Mouse (Mus musculus) liver, embryonic 11.5 days (tissue): ENCODE measurements around the gene Krt16. TPM values are rescaled to one million over a fixed set of nuclear protein-coding genes. Genes with fewer than 3 reads are reported as not detected.

Experiments used
- ATAC-seq: fragments of 200-750 bp; cut with Nextera tagmentation; replicated peaks from 2 replicates; pipeline ENCODE4 v1.8.0; 2017; ENCODE audit warnings: moderate number of reproducible peaks, mild to moderate bottlenecking, moderate TSS enrichment, moderate library complexity; ENCODE audit not compliant: low FRiP score
- DNase-seq: peaks from one replicate; pipeline ENCODE4 v3.0.0-alpha.2; 2017; ENCODE audit warnings: low spot score
- H3K27ac ChIP-seq: fragments of 300-500 bp; sonication (generic); 2 replicates; pipeline ENCODE4 v1.5.1; 2014; ENCODE audit warnings: mild to moderate bottlenecking, low read depth, low read length, control low read depth
- H3K27me3 ChIP-seq: fragments of 300-500 bp; sonication (generic); replicated peaks from 2 replicates; pipeline ENCODE4 v1.6.1; 2014; ENCODE audit warnings: low read length, mixed read lengths; ENCODE audit not compliant: control insufficient read depth, insufficient read depth
- H3K36me3 ChIP-seq: fragments of 300-500 bp; sonication (generic); 2 replicates; pipeline ENCODE4 v1.6.1; 2014; ENCODE audit warnings: mild to moderate bottlenecking, low read length, moderate library complexity, mixed read lengths; ENCODE audit not compliant: control insufficient read depth, insufficient read depth
- H3K4me1 ChIP-seq: fragments of 300-500 bp; sonication (generic); replicated peaks from 2 replicates; pipeline ENCODE4 v1.6.1; 2014; ENCODE audit warnings: low read length, mixed read lengths; ENCODE audit not compliant: control insufficient read depth, insufficient read depth
- H3K4me2 ChIP-seq: fragments of 300-500 bp; sonication (generic); 2 replicates; pipeline ENCODE4 v1.6.1; 2014; ENCODE audit warnings: mild to moderate bottlenecking, control low read depth, moderate library complexity
- H3K4me3 ChIP-seq: fragments of 300-500 bp; sonication (generic); 2 replicates; pipeline ENCODE4 v1.5.1; 2014; ENCODE audit warnings: low read depth, low read length, control low read depth
- H3K9ac ChIP-seq: fragments of 300-500 bp; sonication (generic); 2 replicates; pipeline ENCODE4 v1.6.1; 2014; ENCODE audit warnings: low read depth, low read length, control low read depth
- H3K9me3 ChIP-seq: fragments of 300-500 bp; sonication (generic); 2 replicates; pipeline ENCODE4 v1.6.1; 2016; ENCODE audit warnings: low read length, inconsistent platforms, mixed read lengths; ENCODE audit not compliant: control insufficient read depth
- WGBS: fragments of 180-500 bp; shearing (Covaris S2); extraction: QIAGEN DNeasy Blood & Tissue Kit; methylation state at CpG from one replicate; pipeline ENCODE4 v1.1.7; 2014; 5-methylcytosine and 5-hydroxymethylcytosine counted together
- polyA plus RNA-seq: library from polyadenylated mRNA; unstranded; fragments of >200 nt; fragmentation: Nextera tagmentation; extraction: Ambion mirVana; gene quantifications from 2 replicates; pipeline ENCODE4 v1.2.1, GENCODE M21; 2014

Gene Krt16
- polyA plus RNA-seq, 1 experiment from 2014 or later = not detected

DNA sequence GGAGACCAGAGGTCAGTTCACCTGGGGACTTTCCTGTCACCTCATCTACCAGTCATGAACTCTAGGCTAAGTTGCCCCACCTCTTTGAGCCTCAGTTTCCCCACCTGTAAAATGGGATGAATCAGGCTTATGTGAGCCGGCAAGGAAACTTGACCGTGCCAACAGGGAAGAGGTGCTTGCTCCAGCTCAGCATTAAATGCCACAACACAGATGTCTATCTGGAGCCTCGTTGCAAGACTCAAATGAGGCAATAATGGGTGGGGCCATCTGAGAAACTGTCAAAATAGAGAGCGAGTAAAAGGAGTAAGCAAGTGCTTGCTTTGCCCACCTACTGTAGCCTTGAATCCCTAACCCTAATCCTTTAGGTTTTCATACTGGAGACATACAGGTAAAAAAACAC is 29.4 kb downstream of the Krt16 start:
- WGBS = 70% methylated on average over 4 of the region's 4 CpGs
- DNase-seq = no peak

DNA sequence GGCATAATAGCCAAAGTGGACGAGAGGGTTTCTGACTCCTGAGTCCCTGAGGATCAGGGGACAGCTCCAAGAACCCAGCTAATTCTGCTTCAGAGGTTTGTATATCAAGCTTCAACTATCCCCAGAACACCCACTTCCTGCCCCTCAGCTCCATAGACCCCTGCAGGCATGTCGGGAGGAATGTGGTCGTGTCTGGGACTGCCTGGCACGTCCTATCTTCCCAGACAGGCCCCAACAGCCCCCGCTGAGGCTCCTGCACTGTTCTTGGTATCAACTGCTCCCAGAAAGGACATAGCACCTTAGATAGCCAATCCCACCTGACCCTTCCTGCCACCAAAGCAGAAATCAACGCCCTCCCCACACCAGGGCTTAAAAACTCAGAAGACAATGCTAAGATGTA is 40.2 kb downstream of the Krt16 start:
- H3K4me2 ChIP-seq = no peak overlapping the region
- DNase-seq = no peak
- WGBS = 33% methylated on average over 6 of the region's 6 CpGs
- H3K9ac ChIP-seq = no peak overlapping the region
- no peaks in the 10 kb centered on the region for H3K27me3 ChIP-seq
- no peak overlapping the region for H3K27ac ChIP-seq
- no peaks in the 10 kb centered on the region for H3K36me3 ChIP-seq
- no peak overlapping the region for H3K4me3 ChIP-seq
- H3K9me3 ChIP-seq = no peaks in the 10 kb centered on the region
- H3K4me1 ChIP-seq = no peaks in the 10 kb centered on the region
- no peak for ATAC-seq

More for the DNA sequence above, 29.4 kb downstream of the Krt16 start:
- H3K27ac ChIP-seq = no peak overlapping the region
- no peaks in the 10 kb centered on the region for H3K27me3 ChIP-seq
- ATAC-seq = no peak
- no peak overlapping the region for H3K4me3 ChIP-seq
- H3K9ac ChIP-seq = no peak overlapping the region
- no peak overlapping the region for H3K4me2 ChIP-seq
- H3K36me3 ChIP-seq = no peaks in the 10 kb centered on the region
- no peaks in the 10 kb centered on the region for H3K9me3 ChIP-seq
- H3K4me1 ChIP-seq = no peaks in the 10 kb centered on the region

DNA sequence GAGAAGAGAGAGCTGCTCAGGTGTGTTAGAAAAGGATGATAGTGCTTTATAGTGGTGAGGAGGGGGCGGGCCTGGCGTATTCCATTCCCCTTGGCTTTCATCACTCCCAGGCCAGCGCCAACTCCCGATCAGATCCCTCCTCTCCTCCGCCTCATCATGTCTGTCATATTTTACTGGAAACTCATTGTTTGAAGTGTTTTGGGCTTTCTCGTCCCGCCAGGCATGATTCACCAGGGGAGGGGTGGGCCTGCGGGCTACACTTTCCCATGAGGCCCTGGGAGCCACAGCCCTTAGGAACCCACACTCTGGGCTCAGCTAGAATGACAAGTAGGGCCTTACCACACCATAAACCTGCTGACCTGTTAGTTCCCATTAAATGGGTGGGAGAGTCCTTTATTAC is 41.2 kb downstream of the Krt16 start, which contains the start of gene Krt14:
TSS of gene Krt14 (minus strand) at position 51 of the 400 bp plus-strand sequence.
- Histone ChIP-seq H3K27me3 (no peaks in the 10 kb centered on the region), H3K36me3 (no peaks in the 10 kb centered on the region), H3K4me2 (no peak within 1 kb of the TSS), H3K4me1 (no peaks in the 10 kb centered on the region), H3K9me3 (no peaks in the 10 kb centered on the region), H3K4me3 (no peak within 1 kb of the TSS), H3K27ac (no peak within 1 kb of the TSS), H3K9ac (no peak within 1 kb of the TSS)
- DNase-seq (no peak), ATAC-seq (no peak)
- 87% methylated on average over 8 of the region's 8 CpGs for WGBS

DNA sequence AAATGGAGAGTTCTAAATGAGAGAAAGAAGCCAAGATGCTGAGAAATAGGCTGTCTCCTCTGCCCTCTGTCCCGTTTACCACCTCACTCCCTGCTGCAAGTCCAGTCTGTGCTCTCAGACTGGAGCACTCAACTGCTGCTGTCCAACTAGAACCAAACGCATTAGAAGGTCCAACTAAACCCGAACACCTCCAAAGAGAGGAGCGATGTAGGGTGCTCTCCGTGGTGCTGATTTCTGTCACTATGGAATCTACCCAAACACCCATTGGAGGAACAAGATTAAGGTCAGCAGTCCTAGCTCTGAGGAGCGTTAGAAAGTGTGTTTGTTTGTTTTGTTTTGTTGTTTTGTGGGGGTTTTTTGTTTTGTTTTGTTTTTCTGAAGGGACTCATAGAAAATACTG is 45.3 kb downstream of the Krt16 start:
- H3K4me3 ChIP-seq = no peak overlapping the region
- H3K9me3 ChIP-seq = no peaks in the 10 kb centered on the region
- H3K27ac ChIP-seq = no peak overlapping the region
- ATAC-seq (no peak), DNase-seq (no peak)
- H3K36me3 ChIP-seq = no peaks in the 10 kb centered on the region
- no peaks in the 10 kb centered on the region for H3K27me3 ChIP-seq
- 19% methylated on average over 6 of the region's 6 CpGs for WGBS
- no peak overlapping the region for H3K9ac ChIP-seq
- no peak overlapping the region for H3K4me2 ChIP-seq
- H3K4me1 ChIP-seq = no peaks in the 10 kb centered on the region

DNA sequence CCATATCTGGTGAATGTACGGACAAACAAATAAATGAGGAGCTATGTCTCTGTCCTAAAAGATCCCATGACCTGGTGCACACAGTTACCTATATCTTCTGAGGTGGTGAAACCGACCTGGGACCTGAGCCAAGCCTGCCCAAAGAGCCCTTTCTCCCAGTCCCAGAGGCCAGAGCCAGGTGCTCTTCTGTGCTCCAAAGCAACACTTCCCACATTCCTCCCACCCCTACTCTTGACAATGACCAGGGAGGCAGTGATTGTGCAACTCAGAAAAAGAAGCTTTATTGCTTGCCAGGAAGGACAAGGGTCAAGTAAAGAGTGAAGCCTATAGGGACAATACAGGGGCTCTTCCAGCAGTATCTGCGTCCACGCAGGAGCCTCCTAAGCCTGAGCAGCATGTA is 45.8 kb downstream of the Krt16 start:
- DNase-seq (no peak), ATAC-seq (no peak)
- H3K9ac ChIP-seq = no peak overlapping the region
- no peaks in the 10 kb centered on the region for H3K9me3 ChIP-seq
- H3K27me3 ChIP-seq = no peaks in the 10 kb centered on the region
- no peak overlapping the region for H3K27ac ChIP-seq
- no peak overlapping the region for H3K4me3 ChIP-seq
- WGBS = 73% methylated on average over 4 of the region's 4 CpGs
- H3K36me3 ChIP-seq = no peaks in the 10 kb centered on the region
- H3K4me1 ChIP-seq = no peaks in the 10 kb centered on the region
- H3K4me2 ChIP-seq = no peak overlapping the region

DNA sequence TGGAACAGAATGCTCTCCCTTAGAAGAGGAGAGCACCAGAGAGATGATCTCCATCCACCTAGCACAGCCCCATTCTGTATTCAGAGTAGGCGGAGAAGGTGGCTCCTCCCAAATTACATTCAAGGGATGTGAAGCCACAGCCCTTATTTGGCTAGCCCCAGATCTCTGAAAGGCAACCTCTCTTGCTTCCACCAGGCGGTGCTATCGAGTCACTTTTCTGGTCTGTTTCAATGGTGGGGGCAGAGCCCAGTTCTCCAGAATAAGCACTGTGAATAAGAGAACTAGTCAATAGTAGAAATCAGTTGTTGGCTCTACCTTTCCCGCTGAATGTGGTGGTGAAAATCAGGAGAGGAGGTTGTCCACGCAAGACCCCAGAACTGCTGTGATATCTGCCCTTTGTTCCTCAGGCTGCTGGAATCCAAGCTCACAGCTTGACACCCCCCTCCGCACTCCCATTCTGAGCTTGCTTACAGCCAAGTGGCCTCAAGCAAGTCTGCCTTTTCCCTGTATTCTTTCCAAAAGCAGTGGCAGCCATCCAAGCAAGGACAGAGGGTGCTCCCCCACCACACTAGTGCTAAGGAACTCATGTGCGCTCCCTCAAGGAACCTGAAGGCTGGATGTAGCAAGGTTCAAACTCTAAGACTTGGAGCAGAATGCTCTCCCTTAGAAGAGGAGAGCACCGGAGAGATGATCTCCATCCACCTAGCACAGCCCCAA is 48.4 kb downstream of the Krt16 start:
- no peaks in the 10 kb centered on the region for H3K9me3 ChIP-seq
- no peak for ATAC-seq
- no peak overlapping the region for H3K27ac ChIP-seq
- no peak overlapping the region for H3K9ac ChIP-seq
- no peaks in the 10 kb centered on the region for H3K27me3 ChIP-seq
- H3K4me1 ChIP-seq = no peaks in the 10 kb centered on the region
- no peaks in the 10 kb centered on the region for H3K36me3 ChIP-seq
- H3K4me3 ChIP-seq = no peak overlapping the region
- 42% methylated on average over 8 of the region's 8 CpGs for WGBS
- no peak for DNase-seq
- H3K4me2 ChIP-seq = no peak overlapping the region

DNA sequence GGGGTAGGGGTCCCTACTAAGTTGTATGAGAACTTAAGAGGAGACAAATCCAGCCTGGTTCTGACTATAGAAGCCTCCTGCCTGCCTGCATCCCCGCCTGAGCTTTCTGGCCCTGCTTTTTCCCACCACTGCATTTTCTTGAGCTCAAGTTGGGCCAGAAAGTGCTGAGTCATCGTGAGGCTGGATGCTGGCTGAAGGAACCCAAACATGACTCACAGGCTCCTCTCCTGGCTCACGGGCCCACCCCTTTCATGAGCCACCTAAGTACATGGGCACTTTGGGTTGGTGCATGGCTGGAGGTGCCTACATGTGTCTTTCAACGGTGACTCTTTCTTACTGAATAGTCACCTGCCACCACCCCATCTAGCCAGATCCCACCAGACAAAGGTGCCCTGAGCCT is 50.0 kb downstream of the Krt16 start:
- H3K4me1 ChIP-seq = no peaks in the 10 kb centered on the region
- no peak overlapping the region for H3K9ac ChIP-seq
- no peaks in the 10 kb centered on the region for H3K9me3 ChIP-seq
- no peaks in the 10 kb centered on the region for H3K36me3 ChIP-seq
- no peak overlapping the region for H3K27ac ChIP-seq
- no peak overlapping the region for H3K4me3 ChIP-seq
- no peak overlapping the region for H3K4me2 ChIP-seq
- DNase-seq (no peak), ATAC-seq (no peak)
- WGBS = 60% methylated on average over 4 of the region's 4 CpGs
- no peaks in the 10 kb centered on the region for H3K27me3 ChIP-seq

Other genes with a start within 250 kb of the Krt16 start
- gene Krt33a, start 232.7 kb downstream of the Krt16 start, polyA plus RNA-seq = not detected in 2 replicates
- gene Krt33b, start 219.0 kb downstream of the Krt16 start, polyA plus RNA-seq = not detected in 2 replicates
- not detected in 2 replicates for gene Krt34, start 207.3 kb downstream of the Krt16 start, polyA plus RNA-seq
- gene Krt31, start 198.4 kb downstream of the Krt16 start, polyA plus RNA-seq = not detected in 2 replicates
- gene Krt32, start 160.7 kb downstream of the Krt16 start, polyA plus RNA-seq = not detected in 2 replicates
- not detected in 2 replicates for gene Krt35, start 152.7 kb downstream of the Krt16 start, polyA plus RNA-seq
- not detected in 2 replicates for gene Krt36, start 143.3 kb downstream of the Krt16 start, polyA plus RNA-seq
- 0.14 TPM in 1 of 2 replicates, not detected in the other for gene Krt13, start 127.3 kb downstream of the Krt16 start, polyA plus RNA-seq
- 0.25 TPM in 1 of 2 replicates, not detected in the other for gene Krt15, start 113.0 kb downstream of the Krt16 start, polyA plus RNA-seq
- gene Krt19, start 100.2 kb downstream of the Krt16 start, polyA plus RNA-seq = 9.6 and 12.4 TPM in 2 replicates
- not detected in 2 replicates for gene Krt9, start 55.7 kb downstream of the Krt16 start, polyA plus RNA-seq
- 2.1 and 2.3 TPM in 2 replicates for gene Krt14, start 41.4 kb downstream of the Krt16 start, polyA plus RNA-seq
- gene Krt17, start 12.1 kb upstream of the Krt16 start, polyA plus RNA-seq = 0.32 and 0.42 TPM in 2 replicates
- not detected in 2 replicates for gene Krt42, start 21.0 kb upstream of the Krt16 start, polyA plus RNA-seq
- gene Eif1, start 71.0 kb upstream of the Krt16 start, polyA plus RNA-seq = 2,121 and 2,222 TPM in 2 replicates
- not detected in 2 replicates for gene Gast, start 85.5 kb upstream of the Krt16 start, polyA plus RNA-seq
- 0.82 and 1.5 TPM in 2 replicates for gene Hap1, start 107.2 kb upstream of the Krt16 start, polyA plus RNA-seq
- gene Jup, start 148.9 kb upstream of the Krt16 start, polyA plus RNA-seq = 38.8 and 41.6 TPM in 2 replicates
- gene P3h4, start 165.9 kb upstream of the Krt16 start, polyA plus RNA-seq = 24.5 and 25.8 TPM in 2 replicates
- 39.9 and 43.2 TPM in 2 replicates for gene Fkbp10, start 166.8 kb upstream of the Krt16 start, polyA plus RNA-seq
- gene Nt5c3b, start 192.9 kb upstream of the Krt16 start, polyA plus RNA-seq = 70.4 and 74.0 TPM in 2 replicates
- gene Klhl10, start 193.0 kb upstream of the Krt16 start, polyA plus RNA-seq = 0.31 and 0.36 TPM in 2 replicates
- gene Klhl11, start 223.8 kb upstream of the Krt16 start, polyA plus RNA-seq = 6.3 and 6.7 TPM in 2 replicates